Mouse (Mus musculus) intestine, embryonic 16.5 days (tissue): ENCODE data around the gene Tarsl2. TPM values are rescaled to one million over a fixed set of nuclear protein-coding genes. Genes with fewer than 3 reads are reported as not detected.

Source experiments
- ATAC-seq: fragments of 200-750 bp; cut with Nextera tagmentation; 2 replicates; pipeline ENCODE4 v1.8.0; 2017; ENCODE audit warnings: moderate TSS enrichment, moderate library complexity
- H3K27ac ChIP-seq: fragments of 300-500 bp; sonication (generic); 2 replicates; pipeline ENCODE4 v1.5.1; 2014; ENCODE audit warnings: mild to moderate bottlenecking, low read length
- H3K27me3 ChIP-seq: fragments of 300-500 bp; sonication (generic); replicated peaks from 2 replicates; pipeline ENCODE4 v1.6.1; 2014; ENCODE audit warnings: low read length, control low read depth, mixed read lengths; ENCODE audit not compliant: control insufficient read depth, insufficient read depth
- H3K36me3 ChIP-seq: fragments of 300-500 bp; sonication (generic); 2 replicates; pipeline ENCODE4 v1.6.1; 2014; ENCODE audit warnings: low read length, control low read depth; ENCODE audit not compliant: control insufficient read depth, insufficient read depth
- H3K4me1 ChIP-seq: fragments of 300-500 bp; sonication (generic); 2 replicates; pipeline ENCODE4 v1.6.1; 2014; ENCODE audit warnings: low read length, control low read depth, mixed read lengths; ENCODE audit not compliant: control insufficient read depth, insufficient read depth
- H3K4me2 ChIP-seq: fragments of 300-500 bp; sonication (generic); 2 replicates; pipeline ENCODE4 v1.6.1; 2014; ENCODE audit warnings: low read depth, low read length, control low read depth
- H3K4me3 ChIP-seq: fragments of 300-500 bp; sonication (generic); 2 replicates; pipeline ENCODE4 v1.5.1; 2014; ENCODE audit warnings: mild to moderate bottlenecking, low read length
- H3K9ac ChIP-seq: fragments of 300-500 bp; sonication (generic); 2 replicates; pipeline ENCODE4 v1.6.1; 2014; ENCODE audit warnings: low read depth, low read length
- H3K9me3 ChIP-seq: fragments of 300-500 bp; sonication (generic); 2 replicates; pipeline ENCODE4 v1.6.1; 2016; ENCODE audit warnings: low read length, control low read depth; ENCODE audit not compliant: control insufficient read depth
- WGBS: fragments of 180-500 bp; shearing (Covaris S2); extraction: QIAGEN DNeasy Blood & Tissue Kit; methylation state at CpG from one replicate; pipeline ENCODE4 v1.1.7; 2014; 5-methylcytosine and 5-hydroxymethylcytosine counted together
- polyA plus RNA-seq: library from polyadenylated mRNA; unstranded; fragments of >200 nt; fragmentation: Nextera tagmentation; extraction: Ambion mirVana; gene quantifications from 2 replicates; pipeline ENCODE4 v1.2.1, GENCODE M21; 2015

Tarsl2 gene
- polyA plus RNA-seq, 1 experiment from 2014 or later: 5.9 TPM

DNA sequence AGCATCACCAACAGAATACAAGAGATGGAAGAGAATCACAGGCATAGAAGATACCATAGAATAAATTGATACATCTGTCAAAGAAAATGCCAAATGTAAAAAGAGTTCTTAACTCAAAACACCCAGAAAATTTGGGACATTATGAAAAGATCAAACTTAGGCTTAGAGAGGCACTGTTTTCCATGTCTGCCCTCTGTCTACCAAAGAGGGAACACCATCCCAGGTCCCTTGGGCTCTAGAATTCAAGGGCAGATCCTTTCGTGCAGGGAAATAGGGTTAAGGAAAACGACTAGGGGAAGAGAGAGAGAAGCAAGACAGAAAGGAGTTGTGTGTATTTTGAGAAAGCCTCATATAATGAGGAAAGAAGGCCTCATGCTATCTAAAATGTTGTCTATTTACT, 19.2 kb upstream of the Tarsl2 start:
- Histone ChIP-seq H3K4me3 (no peak overlapping the region), H3K4me1 (no peaks in the 10 kb centered on the region), H3K9me3 (no peaks in the 10 kb centered on the region), H3K4me2 (no peak overlapping the region), H3K36me3 (no peaks in the 10 kb centered on the region), H3K27ac (no peak overlapping the region), H3K27me3 (no peaks in the 10 kb centered on the region), H3K9ac (no peak overlapping the region)
- WGBS: 50% methylated on average over 2 of the region's 2 CpGs
- ATAC-seq: no peak

DNA sequence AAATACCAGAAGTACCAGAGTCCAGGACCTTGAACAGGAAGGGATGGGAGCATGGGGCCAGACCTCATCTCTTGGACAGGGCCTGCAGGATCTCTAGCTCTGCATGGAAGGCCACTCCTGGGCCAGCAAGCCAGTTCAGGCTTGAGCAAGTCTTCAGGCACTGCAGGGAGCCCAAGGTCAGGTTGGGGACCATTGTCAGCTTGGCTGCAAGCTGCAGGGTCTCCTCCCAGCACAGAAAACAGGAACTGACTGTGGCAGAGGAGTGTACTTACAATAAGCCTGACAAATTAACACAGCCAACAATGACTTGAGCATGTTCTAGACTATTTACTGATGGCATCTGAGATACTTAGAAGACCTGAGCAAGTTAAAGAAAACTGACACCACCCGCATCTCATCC, 14.9 kb upstream of the Tarsl2 start:
- no peak overlapping the region for H3K4me2 ChIP-seq
- no peak overlapping the region for H3K27ac ChIP-seq
- WGBS: 100% methylated on average over 1 of the region's 1 CpGs

DNA sequence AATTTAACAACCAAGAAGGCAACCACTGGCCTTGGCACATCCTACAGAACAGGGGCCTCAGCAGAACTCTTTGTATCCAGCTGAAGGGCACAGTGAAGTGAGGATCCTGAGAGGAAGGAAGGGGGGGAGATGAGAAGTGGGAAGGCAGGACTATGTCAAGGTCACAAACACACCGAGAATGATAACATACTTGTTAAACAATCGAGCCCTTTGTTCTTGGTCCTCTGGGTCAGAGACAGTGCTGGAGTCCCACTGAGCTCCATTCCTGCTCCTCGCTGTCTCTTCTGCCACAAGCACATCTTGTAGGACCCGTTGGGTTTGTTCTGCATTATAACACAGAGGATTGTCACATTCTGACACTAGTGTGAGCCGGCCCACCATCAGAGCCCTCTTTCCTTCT, 14.0 kb upstream of the Tarsl2 start:
- Histone ChIP-seq H3K9me3 (no peaks in the 10 kb centered on the region), H3K4me1 (no peaks in the 10 kb centered on the region), H3K4me2 (no peak overlapping the region), H3K27ac (no peak overlapping the region), H3K9ac (no peak overlapping the region), H3K27me3 (no peaks in the 10 kb centered on the region), H3K36me3 (no peaks in the 10 kb centered on the region), H3K4me3 (no peak overlapping the region)
- WGBS: 53% methylated on average over 5 of the region's 5 CpGs
- ATAC-seq: no peak

More for the DNA sequence above, 14.9 kb upstream of the Tarsl2 start:
- Histone ChIP-seq H3K9ac (no peak overlapping the region), H3K4me3 (no peak overlapping the region), H3K9me3 (no peaks in the 10 kb centered on the region), H3K36me3 (no peaks in the 10 kb centered on the region), H3K4me1 (no peaks in the 10 kb centered on the region), H3K27me3 (no peaks in the 10 kb centered on the region)
- ATAC-seq: no peak

DNA sequence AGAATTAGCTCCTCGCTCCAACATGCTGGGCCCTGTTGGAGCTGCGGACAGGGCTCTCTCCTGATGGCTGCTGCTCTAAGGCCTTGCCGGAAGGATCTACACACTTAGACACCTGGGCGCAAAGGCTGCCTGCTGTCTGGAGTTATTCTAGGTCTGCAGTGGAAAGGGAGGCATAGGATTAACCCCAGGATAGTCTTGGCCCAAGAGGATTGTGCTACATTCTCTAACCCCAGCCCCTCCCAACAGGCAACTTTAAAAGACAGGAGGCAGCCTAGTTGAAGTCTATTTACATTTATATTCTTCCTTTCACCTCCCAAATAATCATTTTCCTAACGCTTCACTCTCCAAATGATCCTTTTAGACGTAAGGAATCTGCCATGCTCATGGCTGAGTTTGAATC, 8.9 kb upstream of the Tarsl2 start:
- ATAC-seq: no peak
- 89% methylated on average over 6 of the region's 6 CpGs for WGBS
- H3K4me2 ChIP-seq: no peak overlapping the region

DNA sequence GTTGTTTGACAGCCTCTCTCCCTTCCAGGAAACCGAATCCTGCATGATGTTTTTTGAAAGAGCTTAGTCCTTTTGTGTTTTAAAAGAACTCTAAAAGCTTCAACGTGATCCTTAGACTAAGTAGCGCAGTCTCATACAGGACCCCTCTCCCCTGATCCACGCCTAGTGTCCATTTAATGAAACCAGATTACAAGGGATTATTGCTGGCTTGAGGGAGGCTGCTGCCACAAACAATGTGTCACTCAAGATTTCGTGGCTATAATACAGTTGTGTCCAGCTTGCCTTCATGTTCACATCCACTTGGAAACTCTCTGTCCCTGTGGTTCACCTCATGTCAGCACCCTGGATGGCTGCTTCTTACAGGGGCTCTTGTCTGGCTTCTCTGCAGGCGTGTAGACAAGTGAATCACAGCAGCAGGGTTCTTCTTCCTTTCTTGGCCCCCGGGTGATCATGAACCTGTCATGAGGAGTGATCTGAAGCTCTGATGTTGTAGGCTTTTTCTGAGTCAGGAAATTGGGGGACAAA, 8.3 kb upstream of the Tarsl2 start:
- no peaks in the 10 kb centered on the region for H3K27me3 ChIP-seq
- ATAC-seq: no peak
- H3K4me1 ChIP-seq: no peaks in the 10 kb centered on the region
- H3K27ac ChIP-seq: no peak overlapping the region
- no peaks in the 10 kb centered on the region for H3K36me3 ChIP-seq
- no peak overlapping the region for H3K4me2 ChIP-seq
- no peak overlapping the region for H3K9ac ChIP-seq
- no peaks in the 10 kb centered on the region for H3K9me3 ChIP-seq
- H3K4me3 ChIP-seq: no peak overlapping the region
- 68% methylated on average over 7 of the region's 7 CpGs for WGBS

More for the DNA sequence above, 8.9 kb upstream of the Tarsl2 start:
- Histone ChIP-seq H3K36me3 (no peaks in the 10 kb centered on the region), H3K4me1 (no peaks in the 10 kb centered on the region), H3K9ac (no peak overlapping the region), H3K27ac (no peak overlapping the region), H3K4me3 (no peak overlapping the region), H3K9me3 (no peaks in the 10 kb centered on the region), H3K27me3 (no peaks in the 10 kb centered on the region)

DNA sequence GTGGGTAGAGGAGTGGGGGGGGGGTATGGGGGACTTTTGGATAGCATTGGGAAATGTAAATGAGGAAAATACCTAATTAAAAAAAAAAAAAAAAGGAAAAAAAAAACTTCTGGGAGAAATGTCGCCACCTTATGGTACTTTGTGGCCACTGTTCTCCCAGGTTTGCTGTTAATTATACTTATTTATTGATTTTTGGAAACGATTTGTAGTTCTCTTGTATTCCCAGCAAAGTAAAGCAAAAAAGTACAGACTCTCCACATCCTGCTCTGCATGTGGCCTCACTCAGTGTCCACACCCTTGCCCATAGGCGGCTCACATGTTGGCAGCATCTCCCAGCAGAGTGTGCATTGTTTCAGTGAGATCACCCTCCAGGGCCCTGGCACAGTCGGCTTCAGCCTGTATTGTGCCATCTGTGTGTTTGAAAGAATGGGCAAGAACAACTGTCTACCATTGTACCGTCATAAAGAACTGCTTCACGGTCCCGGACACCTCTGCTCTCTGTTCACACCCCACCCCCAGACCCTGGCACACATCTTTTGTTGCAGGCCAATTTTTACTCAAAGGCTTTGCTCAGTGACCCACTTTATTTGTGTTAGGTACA, 6.4 kb upstream of the Tarsl2 start:
- Histone ChIP-seq H3K27me3 (no peaks in the 10 kb centered on the region), H3K9ac (no peak overlapping the region), H3K4me2 (no peak overlapping the region), H3K36me3 (no peaks in the 10 kb centered on the region), H3K4me3 (no peak overlapping the region), H3K9me3 (no peaks in the 10 kb centered on the region), H3K4me1 (no peaks in the 10 kb centered on the region), H3K27ac (no peak overlapping the region)
- ATAC-seq: no peak
- 67% methylated on average over 7 of the region's 7 CpGs for WGBS

DNA sequence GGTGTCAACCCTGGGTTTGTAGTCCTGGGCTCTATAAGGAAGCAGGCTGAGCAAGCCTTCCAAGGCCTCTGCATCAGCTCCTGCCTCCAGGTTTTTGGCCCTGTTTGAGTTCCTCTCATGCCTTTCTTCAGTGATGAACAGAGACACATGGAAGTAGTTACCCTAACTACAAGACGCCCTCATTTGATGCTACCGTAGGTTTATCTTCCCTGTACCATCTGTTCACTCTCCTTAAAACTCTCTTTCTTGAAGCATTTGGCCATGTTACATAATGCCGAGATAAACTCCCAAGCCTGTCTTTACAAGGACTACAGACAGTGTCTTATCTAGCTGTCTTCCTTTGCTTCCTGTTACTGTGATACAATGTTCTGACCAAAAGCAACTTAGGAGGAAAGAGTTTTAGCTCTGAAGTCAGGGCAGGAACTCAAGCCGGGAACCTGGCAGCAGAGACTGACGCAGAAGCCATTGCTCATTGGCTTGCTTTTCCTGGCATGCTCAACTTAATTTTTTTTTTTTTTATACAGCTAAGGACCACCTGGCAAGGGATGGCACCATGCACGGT, 4.8 kb upstream of the Tarsl2 start:
- WGBS: 77% methylated on average over 6 of the region's 6 CpGs
- H3K27me3 ChIP-seq: no peaks in the 10 kb centered on the region
- no peak for ATAC-seq
- no peaks in the 10 kb centered on the region for H3K9me3 ChIP-seq
- no peaks in the 10 kb centered on the region for H3K36me3 ChIP-seq
- no peak overlapping the region for H3K4me2 ChIP-seq
- no peak overlapping the region for H3K4me3 ChIP-seq
- no peak overlapping the region for H3K27ac ChIP-seq
- H3K4me1 ChIP-seq: no peaks in the 10 kb centered on the region
- no peak overlapping the region for H3K9ac ChIP-seq

DNA sequence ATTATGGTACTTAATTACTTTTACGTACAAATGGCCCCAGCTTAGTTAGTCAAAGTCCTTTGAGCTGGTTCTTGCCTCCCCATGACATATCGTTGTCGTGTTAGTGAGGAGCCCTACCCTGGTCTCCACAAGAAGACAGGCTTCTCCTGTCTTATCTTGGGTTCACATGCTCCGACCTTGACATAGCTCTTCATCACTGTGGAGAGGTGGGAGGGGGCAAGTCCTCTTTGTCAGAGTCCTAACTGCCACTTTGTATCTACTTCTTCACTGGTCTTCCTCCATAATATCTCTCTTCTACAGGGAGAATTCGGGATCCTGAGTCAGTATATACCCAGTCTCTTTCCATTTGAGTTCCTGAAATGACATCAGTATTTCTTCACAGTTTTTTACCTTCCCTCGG, 4.0 kb upstream of the Tarsl2 start:
- no peak overlapping the region for H3K27ac ChIP-seq
- H3K36me3 ChIP-seq: no peaks in the 10 kb centered on the region
- no peak for ATAC-seq
- 76% methylated on average over 6 of the region's 6 CpGs for WGBS
- H3K4me1 ChIP-seq: peaks cover 4% of the 10 kb centered on the region; the same call in 1 of the 2 replicates
- H3K9me3 ChIP-seq: no peaks in the 10 kb centered on the region
- H3K4me2 ChIP-seq: no peak overlapping the region
- no peak overlapping the region for H3K9ac ChIP-seq
- no peaks in the 10 kb centered on the region for H3K27me3 ChIP-seq
- no peak overlapping the region for H3K4me3 ChIP-seq

DNA sequence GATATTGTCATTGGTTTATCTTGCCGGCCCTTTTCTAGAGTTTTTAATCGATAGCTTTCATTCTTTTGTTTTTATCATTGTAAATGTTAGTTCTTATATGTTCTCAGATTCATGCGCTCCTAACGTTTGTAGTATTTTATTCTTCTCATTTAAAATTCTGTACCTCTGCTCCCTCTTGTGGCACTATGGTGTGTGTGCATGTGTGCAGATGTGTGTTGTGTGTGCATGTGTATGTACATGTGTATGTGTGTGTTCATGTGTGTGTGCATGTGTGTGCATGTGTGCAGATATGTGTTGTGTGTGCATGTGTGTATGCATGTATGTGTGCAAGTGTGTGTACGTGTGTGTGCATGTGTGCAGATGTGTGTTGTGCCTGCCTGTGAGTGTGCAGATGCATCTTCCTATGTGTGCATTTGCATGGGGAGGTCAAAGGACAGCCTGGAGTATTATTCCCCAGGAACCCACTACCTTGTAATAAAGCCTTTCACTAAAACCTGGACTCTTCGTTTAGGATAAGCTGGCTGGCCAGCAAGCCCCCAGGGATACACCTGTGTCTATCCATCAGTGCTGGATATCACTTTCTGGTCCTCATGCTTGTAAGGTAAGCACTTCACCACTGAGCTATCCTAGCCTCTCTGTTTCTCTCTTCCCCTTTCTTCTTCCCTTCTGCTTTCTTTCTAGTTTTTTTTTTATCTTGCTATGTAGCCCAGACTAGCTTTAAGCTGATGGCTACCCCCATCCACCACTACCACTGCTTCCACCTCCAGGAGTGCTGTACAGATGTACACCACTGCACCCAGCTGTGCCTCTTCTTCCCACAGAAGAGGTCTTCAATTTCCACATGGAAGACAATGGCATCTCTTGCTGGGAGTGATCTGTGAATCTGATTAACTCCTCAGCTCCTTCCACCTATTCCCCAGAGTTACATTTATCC, 2.1 kb upstream of the Tarsl2 start:
- no peaks in the 10 kb centered on the region for H3K9me3 ChIP-seq
- ATAC-seq: no peak
- WGBS: 71% methylated on average over 6 of the region's 6 CpGs
- peaks cover 4% of the 10 kb centered on the region; the same call in 1 of the 2 replicates for H3K4me1 ChIP-seq
- H3K9ac ChIP-seq: no peak overlapping the region
- H3K4me2 ChIP-seq: no peak overlapping the region
- H3K27me3 ChIP-seq: no peaks in the 10 kb centered on the region
- H3K4me3 ChIP-seq: no peak overlapping the region
- H3K27ac ChIP-seq: no peak overlapping the region
- H3K36me3 ChIP-seq: no peaks in the 10 kb centered on the region
